ENCODE assay signal across 8 mouse cellular contexts in the genomic region with DNA sequence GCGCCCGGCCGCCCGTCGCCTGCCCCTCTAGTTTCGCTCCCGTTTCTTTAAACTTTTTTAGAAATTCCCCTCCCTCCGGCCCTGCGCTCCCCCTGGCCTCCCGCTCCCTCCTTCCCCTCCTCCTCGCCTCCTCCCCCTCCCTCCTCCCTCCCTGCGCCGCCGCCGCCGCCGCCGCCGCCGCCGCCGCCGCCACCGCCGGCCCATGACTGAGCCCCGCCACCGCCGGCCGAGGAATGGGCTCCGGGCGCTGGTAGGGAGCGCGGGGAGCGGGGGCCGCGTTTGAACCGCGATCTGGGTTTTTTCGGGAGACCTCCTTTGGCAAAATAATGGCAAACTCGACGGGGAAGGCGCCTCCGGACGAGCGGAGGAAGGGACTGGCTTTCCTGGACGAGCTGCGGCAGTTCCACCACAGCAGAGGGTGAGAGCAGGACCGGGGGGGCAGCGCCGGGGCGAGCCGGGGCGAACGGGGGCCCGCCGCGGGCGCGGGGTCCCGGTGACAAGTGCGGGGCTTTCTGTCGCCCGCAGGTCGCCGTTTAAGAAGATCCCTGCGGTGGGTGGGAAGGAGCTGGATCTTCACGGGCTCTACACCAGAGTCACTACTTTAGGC. TPM values are rescaled to one million over a fixed set of nuclear protein-coding genes. Genes with fewer than 3 reads are reported as not detected.
DNase-seq lines count a peak whose midpoint lies in the region; ATAC-seq and TF ChIP-seq lines count a peak whose summit lies in the region.

Gene Arid2 (plus strand): TSS at position 150 of the 607 bp plus-strand sequence.

- peak within 1 kb of the TSS; percentile 100 for H3K27ac ChIP-seq in bone marrow, adult 2 months (ENCODE audit: control insufficient read depth, insufficient read depth, low read depth, low read length, poor library complexity)
- peak within 1 kb of the TSS; percentile 100 for H3K27ac ChIP-seq in heart, embryonic 14.5 days (replicated peaks in 1 of 2; ENCODE audit: control insufficient read depth in 1 of 2, insufficient read depth in 1 of 2, low read depth in 2 of 2, low read length in 2 of 2)
- peak within 1 kb of the TSS; percentile 99 for H3K27ac ChIP-seq in liver, embryonic 16.5 days (ENCODE audit: low read length)
- peak within 1 kb of the TSS; percentile 100 for H3K27ac ChIP-seq in neural tube, embryonic 12.5 days

- H3K9ac ChIP-seq in heart, embryonic 14.5 days (ENCODE audit: low read length): peak within 1 kb of the TSS; percentile 100
- H3K9ac ChIP-seq in liver, embryonic 16.5 days (ENCODE audit: low read depth, low read length): peak within 1 kb of the TSS; percentile 98
- H3K9ac ChIP-seq in neural tube, embryonic 12.5 days: peak within 1 kb of the TSS; percentile 99

- no peak for TF ChIP-seq CTCF in C2C12 (IDR thresholded peaks at IDR 0.05; ENCODE audit: control insufficient read depth, insufficient read depth, insufficient read length)
- no peak for TF ChIP-seq CTCF in bone marrow, adult 2 months (IDR thresholded peaks at IDR 0.05; ENCODE audit: control insufficient read depth, insufficient read depth, low read length)

- peak; percentile 37; the same call in 1 of the 2 replicates for TF ChIP-seq POLR2A in bone marrow, adult 2 months (IDR thresholded peaks at IDR 0.05; ENCODE audit: borderline replicate concordance, control insufficient read depth, low read depth, low read length)

- H3K4me3 ChIP-seq in C2C12 (ENCODE audit: insufficient read depth, poor library complexity, severe bottlenecking): peak within 1 kb of the TSS; percentile 92
- H3K4me3 ChIP-seq in bone marrow, adult 2 months (replicated peaks; ENCODE audit: control insufficient read depth, low read depth, low read length): peak within 1 kb of the TSS; percentile 74
- peak within 1 kb of the TSS; percentile 79 to 95 for H3K4me3 ChIP-seq in heart, embryonic 14.5 days (ENCODE audit: control insufficient read depth in 1 of 2, insufficient read depth in 1 of 2, low read depth in 1 of 2, low read length in 2 of 2)
- H3K4me3 ChIP-seq in liver, embryonic 16.5 days (ENCODE audit: low read depth, low read length): peak within 1 kb of the TSS; percentile 95
- H3K4me3 ChIP-seq in neural tube, embryonic 12.5 days: peak within 1 kb of the TSS; percentile 93

- H3K4me2 ChIP-seq in heart, embryonic 14.5 days (ENCODE audit: low read length): peak within 1 kb of the TSS; percentile 86
- peak within 1 kb of the TSS; percentile 99 for H3K4me2 ChIP-seq in liver, embryonic 16.5 days (ENCODE audit: low read depth, low read length)
- H3K4me2 ChIP-seq in neural tube, embryonic 12.5 days (replicated peaks): peak within 1 kb of the TSS; percentile 83

- H3ac ChIP-seq in C2C12 (ENCODE audit: control insufficient read depth, insufficient read length, low read depth): peak within 1 kb of the TSS; percentile 80

- 2% methylated on average over 55 of the region's 67 CpGs for WGBS in bone marrow, adult 2 months
- under 1% methylated on average over 60 of the region's 67 CpGs for WGBS in heart, embryonic 14.5 days
- WGBS in liver, embryonic 16.5 days (ENCODE audit: insufficient replicate concordance): under 1% methylated on average over 54 of the region's 67 CpGs
- 1% methylated on average over 58 of the region's 67 CpGs for WGBS in neural tube, embryonic 12.5 days

- H3K36me3 ChIP-seq in C2C12 (ENCODE audit: control insufficient read depth, insufficient read depth): peaks cover 16% of the 10 kb centered on the region
- peaks cover 13% of the 10 kb centered on the region; the same call in 1 of the 2 replicates for H3K36me3 ChIP-seq in heart, embryonic 14.5 days (ENCODE audit: control insufficient read depth, insufficient read depth, low read length)
- H3K36me3 ChIP-seq in liver, embryonic 16.5 days (ENCODE audit: control insufficient read depth, insufficient read depth): no peaks in the 10 kb centered on the region
- no peaks in the 10 kb centered on the region for H3K36me3 ChIP-seq in neural tube, embryonic 12.5 days

- H3K27me3 ChIP-seq in C2C12 (ENCODE audit: control insufficient read depth, insufficient read depth, insufficient read length): no peaks in the 10 kb centered on the region
- H3K27me3 ChIP-seq in heart, embryonic 14.5 days (ENCODE audit: control insufficient read depth, insufficient read depth, low read length): no peaks in the 10 kb centered on the region
- no peaks in the 10 kb centered on the region for H3K27me3 ChIP-seq in liver, embryonic 16.5 days (ENCODE audit: control insufficient read depth, insufficient read depth, low read depth, low read length)
- H3K27me3 ChIP-seq in neural tube, embryonic 12.5 days (replicated peaks): no peaks in the 10 kb centered on the region

- 0 out of 2 replicates have a peak, but pooled peaks have one; percentile 9 for ATAC-seq in erythroid progenitor cell, adult 5-6 weeks (replicated peaks; ENCODE audit: low FRiP score, poor library complexity, severe bottlenecking)
- peak; percentile 40 for ATAC-seq in heart, embryonic 14.5 days (ENCODE audit: insufficient number of reproducible peaks, insufficient read depth, low FRiP score, low read depth)
- peak; percentile 41 for ATAC-seq in liver, embryonic 16.5 days (ENCODE audit: low read depth)
- peak; percentile 22 for ATAC-seq in neural tube, embryonic 12.5 days (ENCODE audit: low FRiP score, low read depth)

- peaks cover 65% of the 10 kb centered on the region for H3K79me3 ChIP-seq in C2C12 (ENCODE audit: low read depth)

- H3K9me3 ChIP-seq in heart, embryonic 14.5 days (ENCODE audit: control insufficient read depth, low read length): no peaks in the 10 kb centered on the region
- no peaks in the 10 kb centered on the region for H3K9me3 ChIP-seq in liver, embryonic 16.5 days (replicated peaks; ENCODE audit: control insufficient read depth, low read length)
- H3K9me3 ChIP-seq in neural tube, embryonic 12.5 days: no peaks in the 10 kb centered on the region

- peak; percentile 84 for DNase-seq in kidney, postnatal 10 days
- peak; percentile 66 for DNase-seq in testis, postnatal 14 days (ENCODE audit: low spot score)

- H3K79me2 ChIP-seq in C2C12 (ENCODE audit: control insufficient read depth, insufficient read depth): peaks cover 85% of the 10 kb centered on the region

- H3K4me1 ChIP-seq in bone marrow, adult 2 months (ENCODE audit: control insufficient read depth, insufficient read depth, low read length): peaks cover under 1% of the 10 kb centered on the region; the same call in 1 of the 2 replicates
- H3K4me1 ChIP-seq in heart, embryonic 14.5 days (ENCODE audit: control insufficient read depth in 2 of 2, insufficient read depth in 2 of 2, low read length in 2 of 2): peaks cover 2 to 30% of the 10 kb centered on the region in 2 experiments; a peak in 3 of 4 replicates
- H3K4me1 ChIP-seq in liver, embryonic 16.5 days (ENCODE audit: control insufficient read depth, low read depth, low read length): peaks cover 24% of the 10 kb centered on the region
- H3K4me1 ChIP-seq in neural tube, embryonic 12.5 days: peaks cover 12% of the 10 kb centered on the region

TF ChIP-seq in C2C12, 6 proteins besides CTCF, POLR2A, EP300 and RAD21:
- no peak for TF ChIP-seq MYOD1 (IDR thresholded peaks at IDR 0.05; ENCODE audit: control insufficient read depth, insufficient read length, low read depth)
- no peak for TF ChIP-seq MYOG (IDR thresholded peaks at IDR 0.05; ENCODE audit: control insufficient read depth, extremely low read depth, insufficient read length)
- no peak for TF ChIP-seq FOSL1 (IDR thresholded peaks at IDR 0.05; ENCODE audit: insufficient read depth, low read length, poor library complexity, severe bottlenecking)
- TF ChIP-seq CEBPB (IDR thresholded peaks at IDR 0.05; ENCODE audit: low read depth): no peak

RNA-seq across cellular contexts. Expression of gene Arid2, which starts in this region (rescaled TPM):
- 10.6 TPM for polyA plus RNA-seq in C2C12 (2012; fragmentation: generic; extraction: Trizol)
- 22.8 and 27.4 TPM in 2 replicates for polyA plus RNA-seq in bone marrow, adult 2 months (2011; ENCODE audit: insufficient read depth, insufficient read length, low replicate concordance, missing spikeins)
- total RNA-seq in erythroid progenitor cell, adult 5-6 weeks (2015; ENCODE audit: low replicate concordance): 81.3 and 89.0 TPM in 2 replicates
- 78.7 and 94.4 TPM in 2 replicates for total RNA-seq in erythroid progenitor cell, adult 5-6 weeks (2017; ENCODE audit: low replicate concordance)
- 19.4 and 20.3 TPM in 2 replicates for polyA plus RNA-seq in heart, embryonic 14.5 days (2014; fragmentation: Nextera tagmentation; extraction: Ambion mirVana)
- polyA plus RNA-seq in liver, embryonic 16.5 days (2015; fragmentation: Nextera tagmentation; extraction: Ambion mirVana): 7.4 and 7.9 TPM in 2 replicates
- polyA plus RNA-seq in neural tube, embryonic 12.5 days (2016; fragmentation: Nextera tagmentation; extraction: Ambion mirVana): 32.1 and 32.4 TPM in 2 replicates

Comparison
In these comparisons a context has a peak if more than half of its experiments do, and no peak if none do; other contexts are left out.
1. Peak in every context shown above with its lines: DNase-seq, ATAC-seq, H3K4me3 ChIP-seq and H3K27ac ChIP-seq.